Mouse (Mus musculus) adrenal gland (tissue): ENCODE measurements at regions not wholly inside any gene's neighbourhood (a gene's known extent, or its start where the extent isn't known, plus 50 kb on each side); places are given as distances from the start of the nearest gene placed in this dataset.

Experiments
- intact Hi-C: fragments of 180-260 bp; cut with DNase I; formaldehyde crosslinking; loops from one replicate; pipeline ENCODE4 v1.15.1; 2025

DNA sequence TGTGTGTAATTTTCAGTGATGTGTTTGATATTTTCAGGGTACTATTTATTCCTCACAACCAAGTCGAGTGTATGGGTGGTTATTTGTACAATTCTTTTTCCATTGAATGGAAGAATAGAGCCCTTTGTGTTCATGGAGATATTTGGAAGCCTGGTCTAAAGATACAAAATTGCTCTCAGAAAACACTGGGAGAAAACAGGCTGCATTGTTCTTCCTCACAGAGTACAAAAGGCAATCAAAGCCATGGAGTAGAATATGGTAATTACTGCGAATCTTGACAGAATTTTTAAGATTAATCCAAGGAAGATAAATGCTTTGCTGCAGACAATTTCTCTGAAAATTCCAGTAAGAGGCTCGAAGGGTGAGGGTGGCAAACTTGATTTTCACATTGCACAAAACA, 54.7 kb upstream of the Gnai1 start:
- intact Hi-C loops = no loop called here
